Comparison of ENCODE assay signal across 20 mouse cellular contexts in the genomic region with DNA sequence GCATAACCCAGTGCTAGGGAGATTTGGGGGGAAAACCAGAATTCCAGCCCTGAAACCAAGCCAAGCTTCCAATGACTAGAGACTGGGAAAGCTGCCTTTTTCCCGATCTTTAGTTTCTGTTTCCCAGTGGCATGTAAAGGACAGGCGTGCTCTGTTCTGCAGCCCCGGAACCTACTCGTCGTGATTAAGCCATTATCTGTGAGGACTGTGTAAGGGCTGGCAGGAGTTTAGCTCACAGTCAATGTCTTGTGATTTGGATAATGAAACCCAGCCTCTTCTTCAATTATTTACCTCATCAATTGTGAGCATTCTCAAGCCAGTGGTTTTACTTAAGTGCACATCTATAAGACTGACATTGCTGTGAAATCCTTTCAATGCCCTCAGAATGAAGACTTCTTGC. TPM values are rescaled to one million over a fixed set of nuclear protein-coding genes. Genes with fewer than 3 reads are reported as not detected.
DNase-seq lines count a peak whose midpoint lies in the region; ATAC-seq and TF ChIP-seq lines count a peak whose summit lies in the region.
"Had no signal": no experiment of that assay in that cellular context is flagged by ENCODE, and none has a peak within 500 bp of the region (broad histone marks: within the 10 kb centered on the region; RNA-seq: fewer than 3 reads in every experiment).

No protein-coding gene starts in this region.

- no peak overlapping the region for H3K9ac ChIP-seq in lung, postnatal 0 days (replicated peaks; ENCODE audit: low read depth)
- no peak overlapping the region for H3K9ac ChIP-seq in liver, embryonic 11.5 days (ENCODE audit: low read depth, low read length)
- H3K9ac ChIP-seq: embryonic facial prominence, embryonic 12.5 days; forebrain, embryonic 15.5 days; hindbrain, embryonic 13.5 days had no signal

- H3K27ac ChIP-seq in lung, postnatal 0 days (ENCODE audit: low read length), result no peak overlapping the region
- no peak overlapping the region for H3K27ac ChIP-seq in liver, embryonic 11.5 days (ENCODE audit: low read depth, low read length)
- H3K27ac ChIP-seq: embryonic facial prominence, embryonic 12.5 days; forebrain, embryonic 15.5 days; heart, embryonic 10.5 days; hindbrain, postnatal 0 days had no signal

- WGBS in lung, postnatal 0 days, result 51% methylated on average over 5 of the region's 5 CpGs
- WGBS in liver, embryonic 11.5 days, result 73% methylated on average over 5 of the region's 5 CpGs

- no peak for TF ChIP-seq CTCF in lung, postnatal 0 days (IDR thresholded peaks at IDR 0.05)
- TF ChIP-seq CTCF in brain, embryonic 14.5 days (IDR thresholded peaks at IDR 0.05; ENCODE audit: borderline replicate concordance, extremely low read depth, insufficient read depth, insufficient read length), result no peak

- no peak for TF ChIP-seq EP300 in lung, postnatal 0 days (IDR thresholded peaks at IDR 0.05)

- no peak for DNase-seq in lung, postnatal 0 days (ENCODE audit: low spot score)
- no peak for DNase-seq in lung, adult 18-20 months
- peak; percentile 11 for DNase-seq in MN1 (ENCODE audit: low spot score)
- DNase-seq in brain, embryonic 14.5 days (ENCODE audit: low read depth), result peak; percentile 31
- no peak for DNase-seq in right cerebral cortex, postnatal 10 days (ENCODE audit: low spot score in 2 of 2)
- DNase-seq in gastrocnemius, postnatal 25 days, result no peak
- DNase-seq in liver, embryonic 11.5 days (ENCODE audit: low spot score), result no peak
- DNase-seq: adrenal gland, postnatal 14 days; cerebellum, adult 2 months; cerebellum, postnatal 14 days; embryo, embryonic 11 days; heart, adult 18-20 months; heart, postnatal 10 days; heart, postnatal 4 days; kidney, adult 2 months had no signal

- peak overlapping the region; percentile 14; the same call in 1 of the 2 replicates for H3K4me2 ChIP-seq in lung, postnatal 0 days (replicated peaks; ENCODE audit: low read depth, low read length)
- no peak overlapping the region for H3K4me2 ChIP-seq in liver, embryonic 11.5 days
- H3K4me2 ChIP-seq: embryonic facial prominence, embryonic 12.5 days; forebrain, embryonic 15.5 days; hindbrain, embryonic 13.5 days had no signal

- H3K4me3 ChIP-seq in lung, postnatal 0 days (ENCODE audit: low read depth, low read length), result no peak overlapping the region
- H3K4me3 ChIP-seq in liver, embryonic 11.5 days (ENCODE audit: low read depth, low read length), result no peak overlapping the region
- H3K4me3 ChIP-seq: embryonic facial prominence, embryonic 12.5 days; forebrain, embryonic 15.5 days; heart, embryonic 10.5 days; hindbrain, embryonic 13.5 days had no signal

- H3K4me1 ChIP-seq in lung, postnatal 0 days (ENCODE audit: insufficient read depth, low read depth, low read length), result no peaks in the 10 kb centered on the region
- no peaks in the 10 kb centered on the region for H3K4me1 ChIP-seq in liver, embryonic 11.5 days (replicated peaks; ENCODE audit: control insufficient read depth, insufficient read depth, low read length)
- H3K4me1 ChIP-seq: embryonic facial prominence, embryonic 12.5 days had no signal

- no peak; the same call in 1 of the 2 replicates for ATAC-seq in lung, postnatal 0 days
- ATAC-seq in liver, embryonic 11.5 days (replicated peaks; ENCODE audit: low FRiP score), result no peak
- ATAC-seq: forebrain, embryonic 15.5 days; hindbrain, postnatal 0 days had no signal

- H3K9me3 ChIP-seq in lung, postnatal 0 days (ENCODE audit: low read length), result no peaks in the 10 kb centered on the region
- H3K9me3 ChIP-seq in liver, embryonic 11.5 days (ENCODE audit: control insufficient read depth, low read length), result no peaks in the 10 kb centered on the region
- H3K9me3 ChIP-seq: embryonic facial prominence, embryonic 12.5 days; forebrain, embryonic 15.5 days; heart, embryonic 10.5 days; hindbrain, embryonic 13.5 days had no signal

- no peak for TF ChIP-seq POLR2A in brain, embryonic 14.5 days (IDR thresholded peaks at IDR 0.05; ENCODE audit: borderline replicate concordance, extremely low read depth, insufficient read depth, insufficient read length, poor library complexity, severe bottlenecking)

- H3K36me3 ChIP-seq in lung, postnatal 0 days (ENCODE audit: insufficient read depth, low read length), result no peaks in the 10 kb centered on the region
- no peaks in the 10 kb centered on the region for H3K36me3 ChIP-seq in liver, embryonic 11.5 days (ENCODE audit: control insufficient read depth, insufficient read depth, low read length)
- H3K36me3 ChIP-seq: embryonic facial prominence, embryonic 12.5 days; forebrain, embryonic 15.5 days; heart, embryonic 10.5 days; hindbrain, embryonic 13.5 days had no signal

- H3K27me3 ChIP-seq in lung, postnatal 0 days (replicated peaks; ENCODE audit: insufficient read depth, low read length), result no peaks in the 10 kb centered on the region
- no peaks in the 10 kb centered on the region for H3K27me3 ChIP-seq in liver, embryonic 11.5 days (replicated peaks; ENCODE audit: control insufficient read depth, insufficient read depth, low read length)
- H3K27me3 ChIP-seq: embryonic facial prominence, embryonic 12.5 days; forebrain, embryonic 15.5 days; hindbrain, embryonic 13.5 days had no signal

RNA-seq across cellular contexts. Expression of gene Apip, which starts 43.7 kb away (rescaled TPM):
- 66.8 and 70.4 TPM in 2 replicates for polyA plus RNA-seq in lung, postnatal 0 days (2015; fragmentation: Nextera tagmentation; extraction: Ambion mirVana)
- polyA plus RNA-seq in brain, embryonic 14.5 days (2012; rRNA removed), result 29.2 and 34.1 TPM in 2 replicates
- total RNA-seq in gastrocnemius, postnatal 25 days (2021), result 10 to 100 TPM; 41.4 to 42.2 TPM
- 63.4 and 67.2 TPM in 2 replicates for polyA plus RNA-seq in liver, embryonic 11.5 days (2014; fragmentation: Nextera tagmentation; extraction: Ambion mirVana)

RNA-seq across cellular contexts. Expression of gene Pdhx, which starts 43.9 kb away (rescaled TPM):
- 23.0 and 25.3 TPM in 2 replicates for polyA plus RNA-seq in lung, postnatal 0 days (2015; fragmentation: Nextera tagmentation; extraction: Ambion mirVana)
- 46.9 and 47.6 TPM in 2 replicates for polyA plus RNA-seq in brain, embryonic 14.5 days (2012; rRNA removed)
- total RNA-seq in gastrocnemius, postnatal 25 days (2021), result 10 to 100 TPM; 97.1 to 97.4 TPM
- polyA plus RNA-seq in liver, embryonic 11.5 days (2014; fragmentation: Nextera tagmentation; extraction: Ambion mirVana), result 36.8 and 41.9 TPM in 2 replicates

Comparison
In these comparisons a context has a peak if more than half of its experiments do, and no peak if none do; other contexts are left out.
1. DNase-seq: peak in MN1 (single experiment) and brain, embryonic 14.5 days (single experiment); none in lung, postnatal 0 days (single experiment), lung, adult 18-20 months (0 of 2), right cerebral cortex, postnatal 10 days (0 of 2), gastrocnemius, postnatal 25 days (single experiment) and liver, embryonic 11.5 days (single experiment).